Mouse (Mus musculus): ENCODE data around the gene Rb1. TPM values are rescaled to one million over a fixed set of nuclear protein-coding genes. Genes with fewer than 3 reads are reported as not detected.

The Rb1 gene
- 14.4 and 15.6 TPM in 2 replicates for polyA plus RNA-seq (2015; fragmentation: Nextera tagmentation; extraction: Ambion mirVana)

DNA sequence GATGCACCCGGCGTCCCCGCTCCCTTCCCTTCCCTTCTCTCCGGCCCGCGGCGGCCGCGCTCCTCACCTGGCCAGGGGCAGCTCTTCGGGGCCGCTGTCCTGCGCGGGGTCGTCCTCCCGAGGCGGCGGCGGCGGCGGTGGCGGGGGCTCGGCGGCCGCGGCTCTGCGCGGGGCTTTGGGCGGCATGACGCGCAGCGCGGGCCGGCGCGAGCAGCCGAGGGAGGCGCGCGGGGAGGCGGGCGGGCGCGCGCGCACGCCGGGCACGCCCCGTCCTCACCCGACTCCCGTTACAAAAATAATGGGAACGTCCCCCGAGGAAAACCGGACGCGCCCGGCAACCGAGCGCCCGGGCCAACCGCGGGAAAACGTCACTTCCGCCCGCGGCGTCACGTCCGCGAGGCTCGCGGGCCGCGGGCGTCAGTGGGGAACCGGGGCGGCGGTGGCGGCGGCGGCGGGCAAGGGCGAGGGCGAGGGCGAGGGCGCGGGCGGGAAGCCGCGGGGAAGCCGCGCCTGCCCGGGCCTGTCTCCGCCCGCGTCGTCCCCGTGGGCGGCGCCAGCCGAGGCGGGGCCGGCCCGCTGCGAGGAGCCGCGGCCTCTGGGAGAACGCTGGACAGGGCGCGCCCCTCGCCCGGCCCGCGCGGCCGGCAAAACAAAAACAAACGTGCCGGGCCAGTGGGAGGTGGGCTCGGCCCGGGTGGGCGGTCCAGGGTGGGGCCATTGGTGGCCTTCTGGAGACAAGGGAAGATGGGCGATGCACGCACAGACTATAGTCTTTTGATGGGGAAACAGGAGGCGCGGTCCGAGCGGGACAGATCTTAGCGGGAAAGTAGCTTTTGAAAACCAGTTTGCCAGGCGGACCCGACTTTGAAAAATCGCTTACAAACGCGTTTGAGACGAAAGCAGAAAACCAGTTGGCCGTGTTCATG is at the start of gene Rb1:
Gene Rb1 (minus strand): TSS at position 367 of the 926 bp plus-strand sequence.
- H3K4me1 ChIP-seq (replicated peaks; ENCODE audit: control insufficient read depth, insufficient read depth, low read length): peaks cover 4% of the 10 kb centered on the region
- H3K27ac ChIP-seq (ENCODE audit: low read length): peak within 1 kb of the TSS; percentile 90
- no peaks in the 10 kb centered on the region for H3K27me3 ChIP-seq (ENCODE audit: control insufficient read depth, insufficient read depth, low read depth, low read length)
- H3K36me3 ChIP-seq (ENCODE audit: control insufficient read depth, insufficient read depth, low read length): no peaks in the 10 kb centered on the region
- H3K9me3 ChIP-seq (ENCODE audit: control insufficient read depth, low read length): no peaks in the 10 kb centered on the region
- peak within 1 kb of the TSS; percentile 88 for H3K4me3 ChIP-seq (ENCODE audit: low read length)
- peak; percentile 96 for ATAC-seq (ENCODE audit: low read depth)
- under 1% methylated on average over 65 of the region's 135 CpGs for WGBS
- H3K4me2 ChIP-seq (ENCODE audit: low read depth, low read length): peak within 1 kb of the TSS; percentile 91
- peak within 1 kb of the TSS; percentile 73 for H3K9ac ChIP-seq (ENCODE audit: low read length)

DNA sequence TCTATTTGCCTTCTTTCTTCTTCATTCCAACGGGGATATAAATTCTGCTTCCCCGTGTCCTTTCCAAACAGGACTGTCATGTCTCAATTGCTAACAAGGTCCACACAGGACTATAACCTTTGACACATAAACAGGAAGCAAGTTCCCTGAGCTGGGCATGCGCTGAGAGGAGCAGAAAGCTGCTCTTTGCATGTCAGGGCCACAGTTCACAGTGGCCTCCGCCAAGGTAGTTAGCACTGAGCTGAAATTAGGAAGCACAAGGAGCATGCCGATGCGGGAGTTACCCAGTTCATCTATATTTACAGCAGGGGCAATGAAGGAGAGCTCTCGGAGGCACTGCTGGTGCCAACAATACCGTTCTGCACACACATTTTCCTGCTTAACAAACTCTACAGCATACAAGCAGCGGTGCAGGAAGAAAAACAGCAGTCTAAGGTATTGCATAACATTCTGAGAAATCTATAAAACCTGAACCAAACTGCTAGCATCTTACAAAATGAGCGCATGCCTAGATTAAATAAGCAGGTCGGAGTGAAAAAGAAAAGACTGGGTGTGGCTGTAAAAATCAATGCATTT is 48.8 kb upstream of the Rb1 start:
- no peak overlapping the region for H3K9ac ChIP-seq (ENCODE audit: low read length)
- no peak overlapping the region for H3K4me3 ChIP-seq (ENCODE audit: low read length)
- no peak for ATAC-seq (ENCODE audit: low read depth)

DNA sequence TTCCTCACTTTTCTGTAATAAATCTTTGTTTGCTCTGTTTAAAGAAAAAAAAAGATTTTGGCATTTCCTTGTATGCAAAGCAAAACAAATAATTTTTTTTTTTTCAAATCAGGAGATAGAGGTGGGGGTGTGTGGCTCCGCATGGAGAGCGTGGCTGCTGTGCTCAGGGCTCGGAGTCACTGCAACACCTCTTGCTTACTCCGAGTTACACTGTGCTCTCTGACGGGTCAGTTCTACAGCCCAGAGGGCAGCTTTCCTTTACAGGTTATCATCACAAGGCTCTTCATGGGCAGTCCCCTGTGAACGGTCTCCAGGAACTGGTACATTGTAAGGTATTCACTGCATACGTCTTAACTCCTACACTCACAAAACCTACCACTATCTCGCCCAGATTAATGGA is 48.0 kb upstream of the Rb1 start:
- no peak for ATAC-seq (ENCODE audit: low read depth)
- Histone ChIP-seq H3K9ac (ENCODE audit: low read length) (no peak overlapping the region), H3K36me3 (ENCODE audit: control insufficient read depth, insufficient read depth, low read length) (peaks cover 17% of the 10 kb centered on the region), H3K4me3 (ENCODE audit: low read length) (no peak overlapping the region), H3K9me3 (ENCODE audit: control insufficient read depth, low read length) (no peaks in the 10 kb centered on the region), H3K27me3 (ENCODE audit: control insufficient read depth, insufficient read depth, low read depth, low read length) (no peaks in the 10 kb centered on the region), H3K4me1 (replicated peaks; ENCODE audit: control insufficient read depth, insufficient read depth, low read length) (peaks cover 39% of the 10 kb centered on the region), H3K27ac (ENCODE audit: low read length) (no peak overlapping the region), H3K4me2 (ENCODE audit: low read depth, low read length) (no peak overlapping the region)
- WGBS: 45% methylated on average over 8 of the region's 8 CpGs

More for the DNA sequence above, 48.8 kb upstream of the Rb1 start:
- 55% methylated on average over 11 of the region's 11 CpGs for WGBS
- no peaks in the 10 kb centered on the region for H3K27me3 ChIP-seq (ENCODE audit: control insufficient read depth, insufficient read depth, low read depth, low read length)
- H3K9me3 ChIP-seq (ENCODE audit: control insufficient read depth, low read length): no peaks in the 10 kb centered on the region
- H3K4me1 ChIP-seq (replicated peaks; ENCODE audit: control insufficient read depth, insufficient read depth, low read length): peaks cover 39% of the 10 kb centered on the region
- no peak overlapping the region for H3K4me2 ChIP-seq (ENCODE audit: low read depth, low read length)
- H3K36me3 ChIP-seq (ENCODE audit: control insufficient read depth, insufficient read depth, low read length): peaks cover 13% of the 10 kb centered on the region; the same call in 1 of the 2 replicates
- no peak overlapping the region for H3K27ac ChIP-seq (ENCODE audit: low read length)

DNA sequence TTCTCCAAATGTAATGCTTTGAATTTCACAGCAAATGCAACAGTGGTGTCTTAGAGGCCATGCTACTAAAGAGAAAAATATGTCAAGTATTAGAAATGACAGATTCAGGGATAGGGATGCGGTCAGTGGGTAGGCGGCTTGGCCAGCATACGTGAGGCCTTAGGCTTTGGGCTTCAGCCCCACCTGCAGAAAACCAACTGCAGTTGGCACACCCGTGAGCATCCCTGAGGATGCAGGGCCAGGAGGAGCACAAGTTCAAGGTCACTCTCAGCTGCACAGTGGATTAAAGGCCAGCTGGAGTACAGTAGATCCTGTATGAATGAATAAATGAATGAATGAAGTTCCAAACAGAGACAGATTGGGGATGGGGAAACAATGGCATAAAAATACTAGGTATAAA is 47.4 kb upstream of the Rb1 start:
- Histone ChIP-seq H3K36me3 (ENCODE audit: control insufficient read depth, insufficient read depth, low read length) (peaks cover 18% of the 10 kb centered on the region), H3K4me2 (ENCODE audit: low read depth, low read length) (no peak overlapping the region), H3K27me3 (ENCODE audit: control insufficient read depth, insufficient read depth, low read depth, low read length) (no peaks in the 10 kb centered on the region), H3K4me3 (ENCODE audit: low read length) (no peak overlapping the region), H3K4me1 (replicated peaks; ENCODE audit: control insufficient read depth, insufficient read depth, low read length) (peaks cover 39% of the 10 kb centered on the region), H3K9ac (ENCODE audit: low read length) (no peak overlapping the region), H3K9me3 (ENCODE audit: control insufficient read depth, low read length) (no peaks in the 10 kb centered on the region), H3K27ac (ENCODE audit: low read length) (no peak overlapping the region)
- WGBS: 84% methylated on average over 4 of the region's 4 CpGs
- ATAC-seq (ENCODE audit: low read depth): no peak

DNA sequence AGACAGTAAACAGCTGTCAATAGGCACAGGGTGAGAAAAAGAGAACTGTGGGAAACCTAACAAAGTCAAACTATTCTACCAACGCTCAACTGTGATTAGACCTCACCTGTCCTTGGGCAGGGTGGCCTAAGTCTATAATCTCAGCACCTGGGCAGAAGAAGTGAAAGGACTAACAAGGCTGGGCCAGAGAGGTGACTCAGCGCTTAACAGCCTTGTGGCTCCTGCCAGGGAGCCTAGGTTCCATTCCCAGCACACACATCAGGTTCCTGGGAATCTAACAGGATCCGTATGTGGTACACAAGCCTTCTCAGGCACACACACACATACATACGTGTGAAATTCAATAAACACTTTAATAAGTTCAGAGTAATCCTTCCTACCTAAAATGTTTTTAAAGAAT is 46.0 kb upstream of the Rb1 start:
- Histone ChIP-seq H3K9me3 (ENCODE audit: control insufficient read depth, low read length) (no peaks in the 10 kb centered on the region), H3K4me2 (ENCODE audit: low read depth, low read length) (no peak overlapping the region), H3K4me1 (replicated peaks; ENCODE audit: control insufficient read depth, insufficient read depth, low read length) (peaks cover 31% of the 10 kb centered on the region), H3K27ac (ENCODE audit: low read length) (no peak overlapping the region), H3K9ac (ENCODE audit: low read length) (no peak overlapping the region), H3K27me3 (ENCODE audit: control insufficient read depth, insufficient read depth, low read depth, low read length) (no peaks in the 10 kb centered on the region), H3K4me3 (ENCODE audit: low read length) (no peak overlapping the region), H3K36me3 (ENCODE audit: control insufficient read depth, insufficient read depth, low read length) (peaks cover 29% of the 10 kb centered on the region)
- no peak for ATAC-seq (ENCODE audit: low read depth)
- 79% methylated on average over 4 of the region's 4 CpGs for WGBS

DNA sequence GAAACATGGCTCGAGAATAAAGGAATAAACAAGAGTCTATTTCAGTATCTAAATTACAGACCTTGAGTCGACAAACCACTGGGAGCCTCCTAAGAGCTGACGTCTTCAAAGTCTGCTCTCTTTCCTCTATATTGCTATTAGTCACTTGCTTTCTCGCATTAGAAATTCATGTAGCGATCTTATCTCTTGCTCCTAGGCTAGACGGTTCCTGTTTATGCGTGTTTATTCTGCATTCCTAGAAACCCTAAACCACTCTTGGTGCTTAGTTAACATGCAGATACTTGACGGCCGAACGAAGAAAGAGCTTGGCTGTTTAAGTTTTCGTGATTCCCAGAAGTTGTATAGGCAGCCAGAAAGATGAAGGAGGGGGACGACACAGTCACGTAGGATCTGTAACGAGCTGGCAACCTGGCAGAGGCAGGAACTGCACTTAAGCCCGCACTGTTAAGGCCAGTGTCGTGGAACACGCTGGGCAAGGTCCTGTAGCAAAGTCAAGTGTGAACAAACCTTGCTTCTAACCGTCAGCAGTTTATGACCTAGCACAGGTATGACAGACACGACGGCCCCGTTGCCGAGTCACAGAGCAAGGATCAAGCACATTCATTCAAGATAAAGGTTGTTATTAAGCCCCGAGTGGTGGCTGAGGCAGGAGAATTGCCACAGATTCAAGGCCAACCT is 45.2 kb upstream of the Rb1 start:
- Histone ChIP-seq H3K36me3 (ENCODE audit: control insufficient read depth, insufficient read depth, low read length) (peaks cover 34% of the 10 kb centered on the region), H3K4me3 (ENCODE audit: low read length) (no peak overlapping the region), H3K27me3 (ENCODE audit: control insufficient read depth, insufficient read depth, low read depth, low read length) (no peaks in the 10 kb centered on the region), H3K9me3 (ENCODE audit: control insufficient read depth, low read length) (no peaks in the 10 kb centered on the region), H3K27ac (ENCODE audit: low read length) (no peak overlapping the region), H3K9ac (ENCODE audit: low read length) (no peak overlapping the region), H3K4me1 (replicated peaks; ENCODE audit: control insufficient read depth, insufficient read depth, low read length) (peaks cover 29% of the 10 kb centered on the region), H3K4me2 (ENCODE audit: low read depth, low read length) (no peak overlapping the region)
- WGBS: 70% methylated on average over 23 of the region's 23 CpGs
- no peak; the same call in 1 of the 2 replicates for ATAC-seq (ENCODE audit: low read depth)

DNA sequence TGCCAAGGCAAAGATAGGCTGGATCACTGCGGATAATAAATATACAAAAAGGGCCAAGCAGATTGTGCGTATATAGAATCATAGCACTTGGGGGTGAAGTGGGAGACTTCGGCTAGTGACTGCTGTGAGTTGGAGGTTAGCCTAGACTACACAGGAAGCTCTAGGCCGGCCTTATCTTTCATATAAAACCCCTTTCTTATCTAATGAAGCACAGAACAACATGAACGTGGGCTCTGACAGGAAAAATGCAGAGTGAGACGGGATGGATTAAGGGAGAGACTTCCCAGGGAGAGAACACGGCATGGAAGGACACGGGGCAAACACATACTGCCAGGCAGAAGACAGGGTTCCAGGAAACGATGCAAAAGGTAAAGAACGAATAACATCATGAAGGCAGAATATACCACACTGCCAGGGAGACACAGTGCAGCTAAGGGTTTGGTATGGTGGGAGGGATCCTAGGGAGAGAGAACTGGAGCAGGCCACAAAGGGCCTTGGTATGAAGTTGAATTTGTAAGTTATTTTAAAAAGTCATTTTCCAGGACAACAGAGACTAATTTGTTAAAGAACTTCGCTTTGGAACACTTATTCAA is 44.6 kb upstream of the Rb1 start:
- no peak overlapping the region for H3K9ac ChIP-seq (ENCODE audit: low read length)
- H3K27me3 ChIP-seq (ENCODE audit: control insufficient read depth, insufficient read depth, low read depth, low read length): no peaks in the 10 kb centered on the region
- no peak overlapping the region for H3K4me3 ChIP-seq (ENCODE audit: low read length)
- no peaks in the 10 kb centered on the region for H3K9me3 ChIP-seq (ENCODE audit: control insufficient read depth, low read length)
- no peak overlapping the region for H3K4me2 ChIP-seq (ENCODE audit: low read depth, low read length)
- H3K4me1 ChIP-seq (replicated peaks; ENCODE audit: control insufficient read depth, insufficient read depth, low read length): peaks cover 28% of the 10 kb centered on the region
- ATAC-seq (ENCODE audit: low read depth): no peak
- peaks cover 37% of the 10 kb centered on the region for H3K36me3 ChIP-seq (ENCODE audit: control insufficient read depth, insufficient read depth, low read length)
- H3K27ac ChIP-seq (ENCODE audit: low read length): no peak overlapping the region
- whole genome bisulfite sequencing: 62% methylated on average over 11 of the region's 11 CpGs

DNA sequence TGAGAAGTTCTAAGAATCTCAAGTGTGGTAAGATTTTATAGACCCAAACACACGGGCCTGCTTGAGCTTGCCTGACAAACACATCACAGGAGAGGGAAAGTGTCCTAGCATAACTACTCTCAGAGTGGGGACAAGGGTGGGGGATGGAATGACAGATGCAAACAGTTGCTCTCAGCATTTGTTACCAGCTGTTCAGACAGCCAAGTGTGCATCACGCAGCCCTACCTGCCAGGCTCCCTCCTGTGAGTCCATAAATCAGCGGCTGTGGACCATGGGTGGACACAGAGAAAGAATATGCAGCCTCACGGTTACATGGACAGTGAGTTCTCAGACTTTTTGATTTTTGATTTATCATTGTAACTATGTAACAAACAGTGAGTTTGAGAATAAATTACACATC is 44.0 kb upstream of the Rb1 start:
- no peak overlapping the region for H3K4me2 ChIP-seq (ENCODE audit: low read depth, low read length)
- ATAC-seq (ENCODE audit: low read depth): no peak
- H3K9ac ChIP-seq (ENCODE audit: low read length): no peak overlapping the region
- H3K4me1 ChIP-seq (replicated peaks; ENCODE audit: control insufficient read depth, insufficient read depth, low read length): peaks cover 23% of the 10 kb centered on the region
- no peaks in the 10 kb centered on the region for H3K9me3 ChIP-seq (ENCODE audit: control insufficient read depth, low read length)
- H3K27me3 ChIP-seq (ENCODE audit: control insufficient read depth, insufficient read depth, low read depth, low read length): no peaks in the 10 kb centered on the region
- no peak overlapping the region for H3K4me3 ChIP-seq (ENCODE audit: low read length)
- 75% methylated on average over 4 of the region's 4 CpGs for WGBS
- H3K27ac ChIP-seq (ENCODE audit: low read length): no peak overlapping the region
- H3K36me3 ChIP-seq (ENCODE audit: control insufficient read depth, insufficient read depth, low read length): peaks cover 42% of the 10 kb centered on the region

DNA sequence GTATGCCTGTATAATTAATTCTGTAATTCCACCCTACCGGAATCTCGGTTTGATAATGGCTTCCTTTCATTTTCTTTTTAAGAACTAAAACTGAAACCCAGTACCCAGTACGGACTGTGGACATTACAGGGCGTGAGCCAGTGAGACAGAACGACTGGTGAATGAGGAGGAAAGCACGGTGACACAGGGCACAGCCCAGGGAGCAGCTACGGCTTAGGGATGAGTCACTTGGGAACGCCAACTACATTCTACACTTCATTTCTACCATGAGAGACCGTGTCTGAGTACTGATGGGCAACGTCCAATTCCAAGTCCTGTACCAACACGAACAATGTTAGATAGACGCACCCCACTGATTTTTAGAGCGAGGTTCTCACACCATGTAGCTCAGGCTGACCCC is 43.3 kb upstream of the Rb1 start:
- H3K4me3 ChIP-seq (ENCODE audit: low read length): no peak overlapping the region
- no peaks in the 10 kb centered on the region for H3K27me3 ChIP-seq (ENCODE audit: control insufficient read depth, insufficient read depth, low read depth, low read length)
- no peak overlapping the region for H3K9ac ChIP-seq (ENCODE audit: low read length)
- no peak for ATAC-seq (ENCODE audit: low read depth)
- no peak overlapping the region for H3K4me2 ChIP-seq (ENCODE audit: low read depth, low read length)
- no peak overlapping the region for H3K27ac ChIP-seq (ENCODE audit: low read length)
- H3K9me3 ChIP-seq (ENCODE audit: control insufficient read depth, low read length): no peaks in the 10 kb centered on the region
- peaks cover 49% of the 10 kb centered on the region for H3K36me3 ChIP-seq (ENCODE audit: control insufficient read depth, insufficient read depth, low read length)
- H3K4me1 ChIP-seq (replicated peaks; ENCODE audit: control insufficient read depth, insufficient read depth, low read length): peaks cover 16% of the 10 kb centered on the region
- 89% methylated on average over 13 of the region's 13 CpGs for WGBS

Measured in lung, embryonic 16.5 days (tissue).